Mouse (Mus musculus) right cerebral cortex, adult 2 months (tissue): ENCODE results near the gene Gabrd.
"Not testable (repeated sequence)": the region's sequence is repeated elsewhere in the genome, so short reads cannot be mapped to it uniquely, and the experiment has no call there.

ENCODE experiments used
- DNase-seq, 2 experiments: peaks; one replicate each; pipeline ENCODE4 v3.0.0; 2021 to 2022; ENCODE audit warnings: low spot score in 2 of 2

Gene Gabrd

DNA sequence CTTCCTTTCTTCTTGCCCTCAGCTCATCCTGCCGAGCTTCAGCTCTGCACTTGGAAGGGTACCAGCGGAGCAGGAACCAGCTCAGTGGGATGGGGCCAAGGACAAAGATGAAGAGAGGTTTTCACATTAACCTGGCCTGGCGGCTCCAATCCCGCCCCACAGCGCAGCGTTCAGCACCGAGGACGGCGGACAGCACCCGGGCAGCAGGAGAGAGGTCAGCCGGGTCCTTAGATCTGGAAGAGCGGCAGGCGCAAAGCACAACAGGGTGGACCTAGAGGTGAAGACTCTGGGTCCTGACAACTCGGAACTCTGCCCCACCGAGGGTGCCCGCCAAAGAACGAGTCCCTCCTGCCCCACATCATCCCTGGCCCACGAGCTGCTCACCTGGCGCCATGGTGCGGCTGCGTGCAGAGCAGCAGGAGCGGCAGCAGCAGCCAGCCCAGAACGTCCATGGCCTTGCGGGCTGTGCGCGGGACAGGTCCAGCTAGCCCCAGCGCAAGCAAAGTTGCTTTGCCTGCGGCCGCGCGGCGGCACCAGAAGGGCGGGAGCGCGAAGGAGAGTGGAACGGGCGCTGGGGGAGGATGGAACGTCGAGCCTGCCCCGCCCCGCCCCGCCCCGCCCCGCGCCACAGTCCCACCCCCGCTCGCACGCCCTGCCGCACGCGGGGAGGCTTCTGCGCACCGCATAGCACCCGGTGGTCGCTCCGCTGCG, at the start of gene Gabrd:
Gene Gabrd (minus strand): TSS at position 602 of the 711 bp plus-strand sequence.
- DNase-seq, result peak; percentile 56 to 58

DNA sequence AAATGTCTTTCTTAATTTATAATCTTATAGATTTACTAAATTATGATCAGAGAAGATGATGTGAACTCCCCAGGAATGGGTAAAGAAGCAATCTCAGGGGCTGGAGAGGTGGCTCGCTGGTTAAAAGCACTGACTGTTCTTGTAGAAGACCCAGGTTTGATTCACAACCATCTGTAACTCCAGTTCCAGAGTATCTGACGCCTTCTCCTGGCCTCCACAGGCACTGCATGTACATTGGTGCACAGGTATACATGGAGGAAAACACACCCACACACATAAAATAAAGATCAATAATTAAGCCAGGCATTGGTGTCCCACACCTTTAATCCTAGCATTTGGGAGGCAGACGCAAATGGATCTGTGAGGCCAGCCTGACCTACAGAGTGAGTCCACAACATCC, 44.9 kb upstream of the Gabrd start:
- DNase-seq, result no peak

DNA sequence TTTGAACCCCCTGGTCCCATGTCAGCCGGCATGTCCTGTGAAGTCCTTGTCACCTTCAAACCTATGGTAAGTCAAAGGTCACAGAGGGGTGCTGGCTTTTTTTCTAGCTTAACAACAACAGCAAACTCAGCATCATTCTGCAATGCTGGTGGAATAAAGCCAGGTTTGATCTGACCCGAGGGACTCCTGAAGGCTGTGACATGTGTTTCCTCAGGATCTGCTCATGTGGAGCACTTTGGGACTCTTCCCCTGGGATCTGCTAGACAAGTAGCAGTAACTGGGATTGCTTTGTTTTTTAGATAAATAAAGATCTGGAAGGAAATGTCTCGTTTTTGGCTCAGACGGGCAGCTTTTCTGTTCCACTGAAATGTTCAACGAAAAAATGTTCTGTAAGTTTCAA, 36.1 kb upstream of the Gabrd start:
- DNase-seq, result no peak

- DNase-seq, result no peak
Measured at GRCm38 (mm10) chr4:155432358-155432757, 34.4 kb upstream of the Gabrd start.

DNA sequence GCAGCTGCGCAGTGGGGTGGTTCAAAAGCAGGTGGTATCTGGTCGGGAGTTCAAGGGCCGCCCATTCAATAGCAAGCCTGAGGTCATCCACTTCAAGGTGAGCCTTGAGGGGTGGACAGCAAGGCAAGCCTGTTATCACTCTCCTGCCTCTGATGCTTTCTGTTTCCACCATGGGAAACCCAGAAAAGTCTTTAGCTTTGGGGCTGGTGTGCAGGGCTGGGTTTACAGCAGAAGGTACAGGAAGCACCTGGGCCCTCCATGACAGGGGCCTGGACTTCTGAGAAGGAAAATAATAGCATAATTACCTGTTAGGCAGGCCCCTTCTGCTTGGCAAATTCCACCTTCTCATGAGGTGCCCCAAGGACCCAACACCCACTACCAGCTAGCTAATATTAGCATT, 31.3 kb upstream of the Gabrd start:
- no peak for DNase-seq

DNA sequence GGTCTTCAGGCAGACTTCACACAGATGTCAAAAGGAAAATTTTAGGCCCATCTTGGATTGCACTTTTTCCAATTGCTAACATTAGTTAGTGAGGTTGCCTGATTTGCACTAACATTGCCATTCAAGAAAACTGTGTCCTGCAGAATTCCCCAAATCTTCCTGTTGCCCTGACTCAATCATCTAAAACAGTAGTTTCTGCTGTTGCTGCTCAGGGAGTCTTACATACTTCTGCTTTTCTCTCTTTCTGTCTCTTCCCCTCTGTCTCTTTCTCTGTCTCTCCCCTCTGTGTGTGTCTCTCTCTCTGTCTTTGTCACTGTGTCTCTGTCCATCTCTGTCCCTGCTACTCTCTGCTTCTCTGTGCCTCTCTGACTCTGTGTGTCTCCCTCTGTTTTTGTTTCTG, 30.5 kb upstream of the Gabrd start:
- DNase-seq, result no peak

DNA sequence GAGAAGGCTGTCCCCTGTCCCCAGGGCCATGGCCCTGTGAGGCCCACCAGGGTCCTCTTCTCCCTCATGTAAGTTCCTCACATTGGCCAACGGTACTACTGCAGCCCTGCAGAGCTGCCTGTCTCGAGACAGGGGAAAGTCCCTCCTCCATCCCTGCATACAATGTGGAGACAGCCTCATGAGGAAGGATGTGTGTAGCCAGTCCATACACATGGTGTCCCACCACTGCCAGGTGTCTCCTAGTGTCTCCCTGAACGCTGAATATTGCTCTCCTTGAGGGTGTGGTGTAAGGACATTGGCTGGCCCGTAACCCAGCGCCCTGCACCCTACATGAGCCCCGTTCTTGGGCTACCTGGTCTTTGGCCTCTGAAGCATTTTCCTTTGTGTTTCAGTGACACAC, 28.4 kb upstream of the Gabrd start:
- DNase-seq, result no peak

- no peak for DNase-seq
Measured at GRCm38 (mm10) chr4:155423988-155424387, 26.1 kb upstream of the Gabrd start.

DNA sequence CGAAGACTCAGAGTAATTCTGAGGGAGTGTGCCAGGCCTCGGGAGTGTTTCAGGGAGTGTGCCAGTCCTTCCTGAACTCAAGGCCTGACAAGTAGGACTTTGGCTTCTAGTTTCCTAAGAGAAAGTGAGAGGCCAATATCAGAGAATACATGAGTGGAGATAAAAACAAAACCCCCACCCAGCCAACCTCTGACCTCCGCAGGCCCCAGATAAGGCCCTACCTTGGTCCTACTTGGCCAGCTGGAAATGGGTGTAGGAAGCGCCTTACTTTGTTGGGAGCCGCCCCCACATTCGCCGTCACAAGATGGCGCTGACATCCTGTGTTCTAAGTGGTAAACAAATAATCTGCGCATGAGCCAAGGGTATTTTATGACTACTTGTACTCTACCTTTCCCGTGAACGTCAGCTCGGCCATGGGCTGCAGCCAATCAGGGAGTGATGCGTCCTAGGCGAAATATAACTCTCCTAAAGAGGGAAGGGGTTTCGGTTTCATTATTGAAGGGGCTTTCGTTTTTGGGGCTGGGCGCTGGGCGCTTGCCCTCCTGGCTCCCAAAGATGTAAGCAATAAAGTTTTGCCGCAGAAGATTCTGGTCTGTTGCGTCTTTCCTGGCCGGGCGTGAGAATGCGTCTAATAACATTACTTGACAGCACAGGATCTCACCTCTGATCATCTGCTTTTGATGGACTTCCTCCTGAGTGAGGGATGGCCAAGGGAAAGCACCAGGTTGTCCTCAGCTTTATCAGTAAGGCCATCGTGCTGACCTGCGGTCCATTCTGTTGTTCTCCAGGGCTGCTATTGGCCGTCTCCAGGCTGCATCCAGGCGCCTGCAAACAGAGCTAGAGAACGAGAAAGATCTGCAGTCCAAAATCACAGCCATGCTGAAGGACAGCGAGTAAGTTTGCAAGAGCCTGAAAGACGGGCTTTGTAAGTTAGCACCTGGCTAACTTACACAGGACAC, 23.8 kb upstream of the Gabrd start:
- DNase-seq, result not testable (repeated sequence)

DNA sequence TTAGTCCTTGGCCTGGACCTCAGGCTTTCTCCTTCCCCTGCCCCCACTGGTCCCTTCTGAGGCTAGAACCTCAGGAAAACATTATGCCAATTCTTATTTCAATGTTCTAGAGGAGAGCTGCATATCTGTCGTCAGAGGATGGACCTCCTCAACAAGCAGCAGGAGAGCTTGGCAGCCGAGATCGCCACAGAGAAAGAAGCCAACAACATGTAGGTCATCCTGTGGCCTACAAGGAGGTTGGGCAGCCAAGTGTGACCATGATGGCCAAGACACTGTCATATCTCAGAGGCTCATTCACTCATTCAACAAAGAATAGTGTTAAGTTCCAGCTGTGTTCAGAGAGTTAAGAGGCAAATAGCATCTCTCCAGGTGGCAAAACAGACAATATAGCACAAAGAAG, 22.2 kb upstream of the Gabrd start:
- DNase-seq, result no peak

DNA sequence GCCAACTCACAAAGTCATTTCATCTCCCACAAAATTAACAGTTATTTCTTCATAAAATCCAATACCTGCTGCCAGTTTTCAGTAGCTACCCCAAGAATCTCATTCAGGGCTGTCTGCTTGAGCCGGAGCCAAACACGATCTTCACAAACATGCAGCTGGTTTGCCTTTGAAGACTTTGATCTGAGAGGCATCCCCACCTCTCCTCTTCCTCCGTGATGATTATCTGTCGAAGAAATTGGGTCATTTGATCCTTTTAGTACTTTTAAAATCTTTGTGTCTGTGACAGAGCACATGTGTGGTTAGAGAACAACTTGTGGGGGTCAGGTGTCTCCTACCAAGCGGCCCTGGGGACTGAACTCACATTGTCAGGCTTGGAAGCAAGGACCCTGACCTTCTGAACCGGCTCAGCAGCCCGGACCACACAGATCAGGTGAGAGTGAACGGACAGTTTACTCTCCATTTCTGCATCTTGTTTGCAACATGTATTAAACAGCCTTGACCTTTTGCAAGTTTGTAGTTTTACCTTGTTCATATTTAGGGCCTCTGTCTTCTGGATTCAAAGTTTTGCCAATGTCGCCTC, 16.8 kb upstream of the Gabrd start:
- no peak for DNase-seq

DNA sequence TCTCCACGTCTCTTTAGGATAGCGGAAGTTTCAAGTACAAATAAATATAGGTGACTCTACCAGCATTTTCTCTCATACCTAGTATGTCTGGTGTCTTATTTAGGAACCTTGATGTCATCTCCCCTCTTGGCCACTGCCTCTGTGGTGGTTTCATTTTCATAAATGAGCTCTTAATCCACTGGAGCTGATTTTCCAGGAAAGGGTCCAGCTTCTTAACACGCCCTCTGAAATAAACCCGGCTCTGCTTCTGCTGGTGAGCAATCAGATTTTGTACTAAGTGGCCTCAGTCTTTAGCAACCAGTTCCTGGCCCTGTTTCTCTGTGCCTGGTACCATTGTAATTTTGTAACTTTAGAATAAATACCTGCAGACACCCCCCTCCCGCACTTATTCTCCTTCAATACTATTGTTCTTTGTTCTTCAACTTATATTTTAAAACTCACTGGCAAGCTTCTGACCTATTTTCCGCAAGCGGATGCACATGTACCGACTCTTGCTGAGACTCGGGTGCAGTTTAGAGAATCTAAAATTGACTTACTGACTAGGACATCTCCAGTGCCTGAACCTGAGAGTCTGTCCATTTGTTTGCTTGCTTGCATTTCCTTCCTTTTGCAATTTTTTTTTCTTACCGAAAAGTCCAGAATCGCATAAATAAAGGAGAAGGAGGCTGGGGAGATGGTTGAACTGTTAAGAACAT, 15.9 kb upstream of the Gabrd start:
- DNase-seq, result no peak

- no peak for DNase-seq
Measured at GRCm38 (mm10) chr4:155412124-155412523, 14.2 kb upstream of the Gabrd start.

DNA sequence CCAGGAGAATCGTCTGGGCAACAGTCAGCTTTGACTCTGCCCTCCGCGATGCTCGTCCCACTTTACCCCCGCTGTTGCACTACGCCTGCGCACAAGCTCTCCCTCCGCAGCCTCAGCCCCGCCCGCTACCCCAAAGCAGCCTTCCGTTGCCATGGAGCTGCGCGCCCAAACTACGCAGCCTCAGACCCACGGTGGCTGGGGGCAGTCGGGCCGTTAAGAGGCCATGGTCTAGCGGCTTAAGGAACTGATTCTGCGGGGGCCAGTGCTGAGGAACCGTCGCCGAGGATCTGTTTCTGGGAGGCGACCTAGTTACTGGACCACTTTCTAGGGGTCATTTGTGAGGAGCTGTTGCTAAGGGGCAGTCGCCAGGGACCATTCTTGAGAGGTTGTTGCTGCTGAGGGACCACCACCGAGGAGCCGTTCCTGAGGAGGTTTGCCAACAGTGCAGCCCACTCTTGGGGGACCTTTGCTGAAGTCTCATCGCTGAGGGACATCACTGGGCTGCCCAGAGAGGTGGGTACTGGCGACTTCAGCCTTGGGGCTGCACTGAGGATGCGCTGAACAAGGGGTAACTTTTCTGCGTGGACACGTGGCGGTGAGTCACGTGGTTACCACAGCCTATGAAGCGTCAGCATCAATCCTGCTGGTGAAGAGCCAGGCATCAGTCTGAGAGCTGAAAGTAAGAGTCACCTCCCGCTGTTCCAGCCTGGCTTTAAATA, 11.3 kb upstream of the Gabrd start, which contains the start of gene Cfap74:
Gene Cfap74 (plus strand): TSS at position 133 of the 719 bp plus-strand sequence.
- DNase-seq, result peak; percentile 90 to 91

DNA sequence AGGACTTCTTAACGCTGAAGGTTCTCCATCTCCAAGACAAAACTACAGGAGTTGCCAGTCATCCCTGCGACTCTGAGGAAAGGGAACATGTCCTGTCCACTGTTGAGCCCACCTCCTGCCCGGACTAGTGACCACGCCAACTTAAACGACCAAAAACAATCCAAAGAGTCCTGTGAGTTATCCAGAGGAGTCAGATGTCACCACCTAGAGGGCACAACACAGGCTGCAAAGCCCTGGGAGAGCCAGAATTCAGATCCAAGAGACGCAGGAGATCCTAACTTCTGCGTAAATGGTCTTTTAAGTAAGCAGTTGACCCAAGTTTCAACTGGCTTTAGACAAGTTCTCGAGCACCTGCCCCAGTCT, 10.8 kb upstream of the Gabrd start:
- no peak for DNase-seq

DNA sequence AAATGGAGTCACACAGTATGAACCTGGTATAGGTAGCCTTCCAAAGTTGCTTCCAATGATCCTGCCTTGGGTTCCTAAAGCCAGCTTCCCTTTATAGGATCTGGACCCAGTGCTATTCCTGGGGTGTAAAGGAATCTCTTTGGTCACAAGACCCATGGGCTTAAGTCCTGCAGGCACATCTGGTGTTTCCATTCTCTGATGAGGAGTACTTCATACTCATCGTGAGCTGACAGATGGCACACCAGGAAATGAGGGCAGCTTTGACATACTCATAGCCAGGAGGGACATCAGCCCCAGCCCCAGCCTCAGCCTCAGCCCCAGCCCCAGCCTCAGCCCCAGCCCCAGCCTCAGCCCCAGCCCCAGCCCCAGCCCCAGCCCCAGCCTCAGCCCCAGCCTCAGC, 4.6 kb upstream of the Gabrd start:
- DNase-seq, result no peak

GRCm38 (mm10) chr4:155401121-155401520, 3.2 kb upstream of the Gabrd start:
- DNase-seq, result no peak

DNA sequence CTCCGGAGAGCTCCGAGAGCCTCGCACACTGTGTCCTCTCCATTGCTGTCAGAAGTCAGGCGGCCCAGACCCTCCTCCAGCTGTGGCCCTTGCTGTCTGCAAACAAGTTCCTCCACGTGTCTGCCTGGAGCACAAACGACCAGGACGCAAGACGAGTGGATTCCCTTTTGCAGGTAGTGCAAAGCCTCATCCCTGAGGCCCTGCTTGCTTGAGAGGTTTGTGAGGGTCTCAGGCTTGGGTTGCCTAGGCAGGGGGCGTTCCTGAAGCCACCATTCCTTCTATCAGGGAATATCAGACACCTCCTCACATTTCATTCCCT, 269 bp upstream of the Gabrd start:
- no peak for DNase-seq

DNA sequence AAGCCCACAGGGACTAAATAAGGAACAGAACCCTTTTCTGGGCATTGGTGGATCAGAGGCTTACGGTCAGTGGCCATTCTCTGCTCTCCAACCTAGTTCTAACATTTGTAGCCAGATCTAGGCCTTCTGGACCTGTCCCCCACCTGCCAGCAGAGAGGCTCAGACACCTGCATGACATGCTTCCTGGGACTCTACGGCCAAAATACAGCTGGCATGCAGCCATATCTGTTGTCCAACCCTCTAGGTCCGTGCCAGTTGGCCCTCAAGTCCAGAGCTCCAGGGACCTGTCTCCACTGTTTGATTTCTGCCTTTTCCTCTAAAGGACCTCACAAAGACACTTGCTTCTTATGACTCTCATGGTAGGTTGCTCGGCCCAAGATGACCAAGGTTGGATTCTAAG, 1.2 kb downstream of the Gabrd start:
- no peak for DNase-seq

GRCm38 (mm10) chr4:155395471-155395870, 2.4 kb downstream of the Gabrd start:
- peak; percentile 70 to 71 for DNase-seq

DNA sequence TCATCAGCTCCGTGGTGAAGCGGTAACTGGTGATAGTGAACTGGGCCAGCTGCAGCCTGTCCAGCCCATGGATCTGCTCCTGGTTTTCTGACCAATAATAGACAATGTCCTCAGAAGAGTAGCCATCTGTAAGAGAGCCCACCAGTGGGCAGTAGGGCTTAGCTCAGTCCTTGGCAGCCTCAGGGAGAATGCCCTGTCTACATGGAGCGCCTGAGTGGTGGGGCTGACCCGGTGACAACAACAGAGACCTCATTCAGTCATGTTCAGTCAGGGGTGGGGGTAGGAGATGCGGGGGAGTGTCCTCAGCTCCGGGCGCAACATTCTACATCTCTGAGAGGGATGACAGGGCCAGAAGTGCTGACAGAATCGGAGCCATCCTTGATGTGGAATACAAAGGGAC, 10.7 kb downstream of the Gabrd start:
- no peak for DNase-seq

DNA sequence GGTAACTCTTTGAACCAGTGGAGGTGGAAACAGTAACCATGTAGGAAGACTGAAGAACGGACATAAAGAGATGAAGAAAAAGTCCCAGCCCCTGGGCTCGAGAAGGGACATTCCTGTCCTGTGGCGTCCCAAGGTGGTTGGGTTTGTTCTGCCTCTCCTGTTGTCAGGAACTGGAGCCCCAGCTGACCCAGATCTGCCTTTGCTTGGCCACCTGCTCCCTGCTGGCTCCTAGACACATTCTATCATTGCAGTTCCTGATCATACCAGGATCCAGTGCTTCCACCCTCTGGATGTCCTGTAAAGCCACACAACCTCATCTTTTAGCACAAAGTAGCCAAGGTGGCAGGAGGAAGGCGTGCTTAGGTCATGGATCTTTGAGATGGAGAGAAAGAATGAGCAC, 14.6 kb downstream of the Gabrd start:
- DNase-seq, result no peak
